Mouse (Mus musculus): ENCODE results near the gene Hist1h2bj.
A peak's percentile ranks its signal among the peaks of the same experiment; 100 is the strongest.
"Not testable (repeated sequence)": the region's sequence is repeated elsewhere in the genome, so short reads cannot be mapped to it uniquely, and the experiment has no call there.

The Hist1h2bj gene

GRCm38 (mm10) chr13:22040464-22041141 lies 2.4 kb upstream of the Hist1h2bj start:
- peak; percentile 83 for DNase-seq (ENCODE audit: low spot score)

GRCm38 (mm10) chr13:22041142-22041536 lies 1.9 kb upstream of the Hist1h2bj start, which contains the start of gene Hist1h4i:
Gene Hist1h4i, minus strand, starts transcription at chr13:22041362.
- DNase-seq (ENCODE audit: low spot score), result peak; percentile 98

GRCm38 (mm10) chr13:22041651-22042567 lies 1.1 kb upstream of the Hist1h2bj start:
- peak; percentile 72 for DNase-seq (ENCODE audit: low spot score)

DNA sequence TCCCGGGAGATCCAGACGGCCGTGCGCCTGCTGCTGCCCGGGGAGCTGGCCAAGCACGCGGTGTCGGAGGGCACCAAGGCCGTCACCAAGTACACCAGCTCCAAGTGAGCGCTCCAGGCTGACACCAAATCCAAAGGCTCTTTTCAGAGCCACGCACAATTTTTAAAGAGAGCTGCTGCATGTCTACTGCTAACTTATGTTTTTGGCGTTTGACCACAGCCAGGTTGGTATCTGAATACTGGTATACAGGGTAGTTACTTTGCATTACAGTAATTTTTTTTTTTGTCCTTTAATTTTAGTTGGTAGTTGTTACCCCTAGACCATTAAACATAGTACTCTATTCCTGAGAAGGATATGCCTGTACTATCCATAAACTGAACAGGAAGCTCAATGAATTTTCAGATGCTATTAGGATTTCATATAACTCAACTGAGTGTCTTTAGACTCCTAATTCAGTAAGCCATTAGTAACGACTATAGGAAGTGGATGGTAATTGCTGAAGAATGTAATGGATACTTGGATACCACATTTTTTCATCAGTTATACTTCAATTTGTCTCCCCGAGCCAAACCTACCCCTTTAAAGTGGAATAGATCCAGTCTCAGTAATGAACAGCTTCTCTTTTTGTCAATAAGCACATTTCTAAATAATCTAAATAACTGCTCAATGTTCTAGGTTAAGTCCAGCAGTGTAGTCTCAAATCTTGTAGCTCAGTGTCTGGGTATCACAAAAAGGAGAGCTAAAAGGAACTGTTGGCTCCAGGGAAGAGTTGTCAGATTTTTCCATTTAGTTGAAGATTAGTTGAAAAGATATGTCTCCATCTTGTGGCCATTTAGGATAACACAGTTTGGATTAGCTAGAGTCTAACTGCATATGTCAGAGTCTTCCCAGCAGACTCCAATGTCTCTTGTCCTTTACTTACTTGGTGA lies 753 bp downstream of the Hist1h2bj start:
- peak; percentile 80 for DNase-seq (ENCODE audit: low spot score)

- DNase-seq (ENCODE audit: low spot score), result no peak
These were observed 1.6 kb downstream of the Hist1h2bj start for GRCm38 (mm10) chr13:22044432-22045155.

DNA sequence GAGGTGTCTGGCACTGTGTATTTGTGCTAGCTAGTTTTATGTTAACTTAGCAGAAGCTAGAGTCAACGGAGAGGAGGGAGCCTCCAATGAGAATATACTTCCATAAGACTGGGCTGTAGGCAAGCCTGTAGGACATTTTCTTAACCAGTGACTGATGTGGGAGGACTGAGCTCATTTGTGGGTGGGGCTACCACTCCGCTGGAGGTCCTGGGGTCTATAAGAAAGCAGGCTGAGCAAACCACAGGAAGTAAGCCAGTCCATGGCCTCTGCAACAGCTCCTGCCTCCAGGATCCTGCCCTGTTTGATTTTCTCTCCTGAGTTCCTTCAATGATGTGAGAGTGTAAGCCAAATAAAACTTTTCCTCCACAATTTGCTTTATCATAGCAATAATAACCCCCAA lies 2.3 kb downstream of the Hist1h2bj start:
- DNase-seq (ENCODE audit: low spot score), result no peak

GRCm38 (mm10) chr13:22049041-22049440 lies 6.0 kb downstream of the Hist1h2bj start:
- no peak for DNase-seq (ENCODE audit: low spot score)

- peak; percentile 55 for DNase-seq (ENCODE audit: low spot score)
These were observed 6.9 kb downstream of the Hist1h2bj start for GRCm38 (mm10) chr13:22049737-22050440.

GRCm38 (mm10) chr13:22050591-22051522 lies 7.8 kb downstream of the Hist1h2bj start:
- DNase-seq (ENCODE audit: low spot score), result peak; percentile 91

- DNase-seq (ENCODE audit: low spot score), result no peak
These were observed 8.5 kb downstream of the Hist1h2bj start for GRCm38 (mm10) chr13:22051523-22051859.

DNA sequence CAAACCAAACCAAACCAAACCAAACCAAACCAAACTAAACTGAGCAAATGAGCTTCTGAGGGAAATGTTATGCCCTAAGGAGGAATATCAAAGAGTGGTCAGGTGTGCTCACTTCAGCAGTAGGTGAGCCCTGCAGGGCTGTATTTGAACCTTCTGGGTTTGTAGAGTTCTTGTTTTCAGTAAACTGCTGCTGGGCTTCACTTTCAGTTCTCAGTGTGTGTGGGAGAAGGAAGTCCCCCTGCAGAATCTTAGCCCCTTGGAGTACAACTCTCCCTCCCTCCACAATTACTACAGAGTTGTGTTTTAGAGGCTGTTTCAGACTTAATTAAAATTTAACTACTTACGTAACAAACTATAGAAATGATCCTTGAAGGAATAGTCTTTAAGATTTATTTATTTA lies 10.7 kb downstream of the Hist1h2bj start:
- DNase-seq (ENCODE audit: low spot score), result no peak

GRCm38 (mm10) chr13:22061422-22061821 lies 18.4 kb downstream of the Hist1h2bj start:
- DNase-seq (ENCODE audit: low spot score), result no peak

GRCm38 (mm10) chr13:22063468-22063867 lies 20.5 kb downstream of the Hist1h2bj start:
- no peak for DNase-seq (ENCODE audit: low spot score)

- DNase-seq (ENCODE audit: low spot score), result not testable (repeated sequence)
These were observed 41.1 kb downstream of the Hist1h2bj start, which contains the start of gene Vmn1r188 for GRCm38 (mm10) chr13:22084140-22084539. Gene Vmn1r188, plus strand, starts transcription at chr13:22084440.
